Mouse (Mus musculus) left cerebral cortex, adult 2 months (tissue): Measurements from ENCODE around the gene Itpr1. TPM values are rescaled to one million over a fixed set of nuclear protein-coding genes. Genes with fewer than 3 reads are reported as not detected.

Source experiments
- DNase-seq, 2 experiments: peaks; one replicate each; pipeline ENCODE4 v3.0.0; 2021 to 2022; ENCODE audit warnings: low spot score in 2 of 2, mixed read lengths in 1 of 2; ENCODE audit errors: extremely low spot score in 1 of 2
- H3K27ac ChIP-seq: fragments of 200-600 bp; 2 replicates; pipeline ENCODE4 v1.8.1; 2022
- H3K4me3 ChIP-seq: fragments of 200-600 bp; 2 replicates; pipeline ENCODE4 v1.8.1; 2022
- CTCF ChIP-seq: fragments of 200-600 bp; IDR thresholded peaks from 2 replicates; pipeline ENCODE4 v1.8.1; 2022; ENCODE audit warnings: antibody characterized with exemption, mild to moderate bottlenecking, moderate library complexity
- intact Hi-C: fragments of 180-260 bp; cut with DNase I; formaldehyde crosslinking; loops from one replicate; pipeline ENCODE4 v1.15.1; 2025
- total RNA-seq, 2 experiments: library from RNA; stranded (reverse); gene quantifications; 2 replicates each; pipeline ENCODE4 v1.2.3; 2021

Gene Itpr1
- total RNA-seq, 2 experiments from 2014 or later = 459 to 480 TPM

- intact Hi-C loops = loop anchor here (1.0 to 5.0 kb wide), 3 partner anchors 44 to 189 kb away; no protein-coding TSS in a partner anchor
- TF ChIP-seq CTCF = no peak
- no peak overlapping the region for H3K4me3 ChIP-seq
- H3K27ac ChIP-seq = peak overlapping the region; percentile 90
- peak; percentile 42 to 61 for DNase-seq
These were observed 108.8 kb downstream of the Itpr1 start for GRCm38 (mm10) chr6:108321653-108322052.

- DNase-seq = no peak
- Histone ChIP-seq H3K27ac (peak overlapping the region; percentile 47; the same call in 1 of the 2 replicates), H3K4me3 (no peak overlapping the region)
- intact Hi-C loops = loop anchor here (5.0 kb wide), 2 partner anchors 72 to 192 kb away; no protein-coding TSS in a partner anchor
- TF ChIP-seq CTCF = no peak
These were observed 111.6 kb downstream of the Itpr1 start for GRCm38 (mm10) chr6:108324464-108325025.

GRCm38 (mm10) chr6:108325400-108325799 is 112.5 kb downstream of the Itpr1 start:
- peak overlapping the region; percentile 87 for H3K27ac ChIP-seq
- no peak for DNase-seq
- no peak overlapping the region for H3K4me3 ChIP-seq
- intact Hi-C loops = no loop called here
- TF ChIP-seq CTCF = no peak

GRCm38 (mm10) chr6:108325948-108326411 is 113.1 kb downstream of the Itpr1 start:
- H3K4me3 ChIP-seq = no peak overlapping the region
- no peak for TF ChIP-seq CTCF
- H3K27ac ChIP-seq = peak overlapping the region; percentile 87
- DNase-seq = no peak
- intact Hi-C loops = no loop called here

- H3K27ac ChIP-seq = peak overlapping the region; percentile 87
These were observed 113.9 kb downstream of the Itpr1 start for GRCm38 (mm10) chr6:108326751-108327161.

GRCm38 (mm10) chr6:108327561-108327960 is 114.7 kb downstream of the Itpr1 start:
- DNase-seq = no peak
- Histone ChIP-seq H3K4me3 (no peak overlapping the region), H3K27ac (peak overlapping the region; percentile 87)
- intact Hi-C loops = no loop called here
- no peak for TF ChIP-seq CTCF

More at GRCm38 (mm10) chr6:108326751-108327161, 113.9 kb downstream of the Itpr1 start:
- TF ChIP-seq CTCF = no peak
- intact Hi-C loops = no loop called here
- H3K4me3 ChIP-seq = no peak overlapping the region
- DNase-seq = no peak

GRCm38 (mm10) chr6:108328296-108328695 is 115.4 kb downstream of the Itpr1 start:
- DNase-seq = no peak
- intact Hi-C loops = no loop called here
- H3K4me3 ChIP-seq = no peak overlapping the region
- H3K27ac ChIP-seq = peak overlapping the region; percentile 87; the same call in 1 of the 2 replicates
- TF ChIP-seq CTCF = no peak

GRCm38 (mm10) chr6:108330461-108330860 is 117.6 kb downstream of the Itpr1 start:
- intact Hi-C loops = no loop called here
- H3K4me3 ChIP-seq = no peak overlapping the region
- DNase-seq = no peak
- peak overlapping the region; percentile 74 for H3K27ac ChIP-seq
- no peak for TF ChIP-seq CTCF

GRCm38 (mm10) chr6:108331268-108331667 is 118.4 kb downstream of the Itpr1 start:
- DNase-seq = no peak
- intact Hi-C loops = no loop called here
- Histone ChIP-seq H3K4me3 (no peak overlapping the region), H3K27ac (peak overlapping the region; percentile 83)
- TF ChIP-seq CTCF = no peak

GRCm38 (mm10) chr6:108334059-108334458 is 121.2 kb downstream of the Itpr1 start:
- Histone ChIP-seq H3K27ac (peak overlapping the region; percentile 83), H3K4me3 (no peak overlapping the region)
- no peak for DNase-seq
- no peak for TF ChIP-seq CTCF
- intact Hi-C loops = no loop called here

GRCm38 (mm10) chr6:108335202-108335823 is 122.4 kb downstream of the Itpr1 start:
- Histone ChIP-seq H3K4me3 (no peak overlapping the region), H3K27ac (peak overlapping the region; percentile 40; the same call in 1 of the 2 replicates)
- TF ChIP-seq CTCF = no peak
- DNase-seq = no peak
- intact Hi-C loops = loop anchor here (5.0 kb wide), 1 partner anchor 263 kb away; no protein-coding TSS in a partner anchor

- no peak for DNase-seq
- intact Hi-C loops = loop anchor here (5.0 kb wide), 1 partner anchor 264 kb away; no protein-coding TSS in a partner anchor
- no peak overlapping the region for H3K4me3 ChIP-seq
- H3K27ac ChIP-seq = peak overlapping the region; percentile 70; the same call in 1 of the 2 replicates
- TF ChIP-seq CTCF = no peak
These were observed 123.6 kb downstream of the Itpr1 start for GRCm38 (mm10) chr6:108336506-108336905.
